Mouse (Mus musculus) ES-Bruce4 (cell line): Measurements from ENCODE around the gene Rbbp9. TPM values are rescaled to one million over a fixed set of nuclear protein-coding genes. Genes with fewer than 3 reads are reported as not detected.

Experiments
- H3K27ac ChIP-seq: 2 replicates; pipeline ENCODE4 v1.5.1; 2012; ENCODE audit warnings: low read length, inconsistent platforms; ENCODE audit not compliant: insufficient read depth
- H3K27me3 ChIP-seq: 2 replicates; pipeline ENCODE4 v1.6.1; 2012; ENCODE audit warnings: mild to moderate bottlenecking, low read length, inconsistent platforms; ENCODE audit not compliant: control insufficient read depth, poor library complexity, insufficient read depth, severe bottlenecking
- H3K36me3 ChIP-seq: 2 replicates; pipeline ENCODE4 v1.6.1; 2012; ENCODE audit warnings: inconsistent platforms, mild to moderate bottlenecking, low read length, moderate library complexity; ENCODE audit not compliant: control insufficient read depth, poor library complexity, insufficient read depth, severe bottlenecking
- H3K4me1 ChIP-seq: one replicate; pipeline ENCODE4 v1.8.1; 2011; ENCODE audit warnings: low read length; ENCODE audit not compliant: control insufficient read depth, insufficient read depth
- H3K4me3 ChIP-seq: 2 replicates; pipeline ENCODE4 v1.5.1; 2011; ENCODE audit warnings: low read depth, mild to moderate bottlenecking, low read length
- H3K9ac ChIP-seq: 2 replicates; pipeline ENCODE4 v1.6.1; 2012; ENCODE audit warnings: low read depth, mild to moderate bottlenecking, inconsistent platforms; ENCODE audit not compliant: poor library complexity, severe bottlenecking
- H3K9me3 ChIP-seq: replicated peaks from 2 replicates; pipeline ENCODE4 v1.6.1; 2012; ENCODE audit warnings: mild to moderate bottlenecking, low read length, inconsistent platforms; ENCODE audit not compliant: control insufficient read depth, poor library complexity, insufficient read depth, severe bottlenecking
- CTCF ChIP-seq: IDR thresholded peaks from one replicate; pipeline ENCODE4 v1.8.1; 2011; ENCODE audit warnings: low read depth, low read length
- EP300 ChIP-seq: IDR thresholded peaks from 2 replicates; pipeline ENCODE4 v1.6.1; 2011; ENCODE audit warnings: low read depth, low read length; ENCODE audit not compliant: insufficient read depth
- POLR2A ChIP-seq: IDR thresholded peaks from one replicate; pipeline ENCODE4 v1.8.1; 2011; ENCODE audit warnings: low read length; ENCODE audit not compliant: insufficient read depth
- polyA plus RNA-seq: library from polyadenylated mRNA; stranded (reverse); fragments of >200 nt; gene quantifications from 2 replicates; pipeline ENCODE4 v1.2.4, GENCODE M21; 2011; ENCODE audit warnings: low read depth; ENCODE audit not compliant: missing spikeins, insufficient read depth, insufficient read length

Gene Rbbp9
- polyA plus RNA-seq, 1 experiment, result 32.1 TPM

GRCm38 (mm10) chr2:144544630-144545029 lies 6.0 kb downstream of the Rbbp9 start:
- H3K27me3 ChIP-seq, result no peaks in the 10 kb centered on the region
- no peaks in the 10 kb centered on the region for H3K9me3 ChIP-seq
- no peak overlapping the region for H3K9ac ChIP-seq
- no peak for TF ChIP-seq CTCF
- no peak for TF ChIP-seq POLR2A
- TF ChIP-seq EP300, result no peak
- no peak overlapping the region for H3K27ac ChIP-seq
- H3K36me3 ChIP-seq, result peaks cover 5% of the 10 kb centered on the region
- H3K4me3 ChIP-seq, result no peak overlapping the region
- no peaks in the 10 kb centered on the region for H3K4me1 ChIP-seq

DNA sequence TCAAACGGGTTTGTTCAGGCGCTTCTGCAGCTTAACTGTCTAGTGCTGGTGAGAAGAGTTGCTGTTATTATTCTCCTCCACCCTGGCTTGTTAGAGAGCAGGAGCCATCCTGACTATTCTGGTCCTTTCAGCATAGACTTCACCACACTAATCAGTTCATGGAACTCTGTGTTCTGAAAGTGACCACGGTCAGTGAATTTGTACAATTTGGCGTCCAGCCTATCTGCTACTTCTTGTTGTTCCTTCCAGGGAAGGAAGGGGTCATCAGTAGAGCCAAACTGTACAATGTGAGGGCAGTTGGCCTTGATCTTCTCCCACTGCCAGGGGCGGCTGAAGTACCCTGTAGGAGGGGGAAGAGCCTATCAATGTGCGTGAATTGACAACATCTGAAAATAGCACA lies 7.0 kb downstream of the Rbbp9 start:
- Histone ChIP-seq H3K27me3 (no peaks in the 10 kb centered on the region), H3K9ac (no peak overlapping the region), H3K4me1 (no peaks in the 10 kb centered on the region), H3K9me3 (no peaks in the 10 kb centered on the region), H3K36me3 (peaks cover 13% of the 10 kb centered on the region), H3K4me3 (no peak overlapping the region), H3K27ac (no peak overlapping the region)
- no peak for TF ChIP-seq EP300
- TF ChIP-seq CTCF, result no peak
- no peak for TF ChIP-seq POLR2A

GRCm38 (mm10) chr2:144541246-144541645 lies 9.4 kb downstream of the Rbbp9 start:
- Histone ChIP-seq H3K36me3 (peaks cover 30% of the 10 kb centered on the region), H3K4me3 (no peak overlapping the region), H3K9me3 (no peaks in the 10 kb centered on the region), H3K4me1 (no peaks in the 10 kb centered on the region), H3K9ac (no peak overlapping the region), H3K27ac (no peak overlapping the region), H3K27me3 (no peaks in the 10 kb centered on the region)
- no peak for TF ChIP-seq POLR2A

DNA sequence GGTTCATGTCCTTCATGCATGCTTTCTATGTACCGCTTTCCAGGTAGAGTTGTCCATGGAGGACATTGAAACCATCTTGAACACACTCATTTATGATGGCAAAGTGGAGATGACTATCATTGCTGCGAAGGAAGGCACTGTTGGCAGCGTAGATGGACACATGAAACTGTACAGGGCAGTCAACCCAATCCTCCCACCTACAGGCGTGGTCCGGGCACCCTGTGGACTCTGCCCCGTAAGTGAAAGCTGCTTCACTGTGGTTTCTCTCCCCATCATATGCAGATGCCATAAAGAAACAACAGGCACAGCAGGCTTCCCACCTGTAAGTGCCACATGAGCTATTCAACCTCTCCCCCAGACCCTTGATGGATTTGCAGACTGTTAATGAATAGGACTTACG lies 13.5 kb downstream of the Rbbp9 start:
- H3K9me3 ChIP-seq, result no peaks in the 10 kb centered on the region
- H3K4me3 ChIP-seq, result no peak overlapping the region
- no peaks in the 10 kb centered on the region for H3K4me1 ChIP-seq
- H3K27me3 ChIP-seq, result no peaks in the 10 kb centered on the region
- TF ChIP-seq CTCF, result no peak
- no peak overlapping the region for H3K9ac ChIP-seq
- H3K27ac ChIP-seq, result no peak overlapping the region
- H3K36me3 ChIP-seq, result peaks cover 35% of the 10 kb centered on the region

DNA sequence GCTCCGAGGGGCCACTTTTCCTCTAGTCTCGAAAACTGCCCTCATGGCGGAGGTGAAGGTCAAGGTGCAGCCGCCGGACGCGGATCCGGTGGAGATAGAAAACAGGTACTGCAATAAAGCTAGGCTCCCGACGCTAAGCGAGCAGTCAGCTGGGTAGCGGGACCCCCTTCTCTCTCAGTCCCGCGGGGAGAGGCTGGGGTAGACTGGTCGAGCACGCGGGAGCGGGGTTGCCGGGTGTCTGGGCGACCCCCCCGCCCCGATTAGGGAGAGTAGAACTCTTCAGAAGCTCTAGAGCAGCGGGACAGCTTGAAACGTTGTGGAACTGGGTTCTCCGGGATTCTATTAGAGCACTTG lies 22.9 kb downstream of the Rbbp9 start:
- Histone ChIP-seq H3K27me3 (no peaks in the 10 kb centered on the region; the same call in 1 of the 2 replicates), H3K9ac (peak overlapping the region; percentile 69), H3K27ac (no peak overlapping the region), H3K4me1 (no peaks in the 10 kb centered on the region), H3K4me3 (peak overlapping the region; percentile 89), H3K36me3 (0 out of 2 replicates have a peak, but pooled peaks cover 3% of the 10 kb centered on the region), H3K9me3 (no peaks in the 10 kb centered on the region)
- TF ChIP-seq CTCF (no peak), POLR2A (no peak)

- H3K9ac ChIP-seq, result peak within 1 kb of the TSS; percentile 69
- TF ChIP-seq CTCF (no peak), EP300 (no peak), POLR2A (no peak)
- H3K4me1 ChIP-seq, result no peaks in the 10 kb centered on the region
- peak within 1 kb of the TSS; percentile 89 for H3K4me3 ChIP-seq
- H3K9me3 ChIP-seq, result no peaks in the 10 kb centered on the region
- no peak within 1 kb of the TSS for H3K27ac ChIP-seq
- H3K27me3 ChIP-seq, result no peaks in the 10 kb centered on the region; the same call in 1 of the 2 replicates
- no peaks in the 10 kb centered on the region for H3K36me3 ChIP-seq
These were observed 23.5 kb downstream of the Rbbp9 start, which contains the start of the genes Dzank1 and Polr3f for GRCm38 (mm10) chr2:144526981-144527820. TSS of gene Dzank1 (minus strand) at chr2:144527414. TSS of gene Polr3f (plus strand) at chr2:144527718.
